Mouse (Mus musculus): ENCODE measurements at regions not wholly inside any gene's neighbourhood (a gene's known extent, or its start where the extent isn't known, plus 50 kb on each side); places are given as distances from the start of the nearest gene placed in this dataset.

DNA sequence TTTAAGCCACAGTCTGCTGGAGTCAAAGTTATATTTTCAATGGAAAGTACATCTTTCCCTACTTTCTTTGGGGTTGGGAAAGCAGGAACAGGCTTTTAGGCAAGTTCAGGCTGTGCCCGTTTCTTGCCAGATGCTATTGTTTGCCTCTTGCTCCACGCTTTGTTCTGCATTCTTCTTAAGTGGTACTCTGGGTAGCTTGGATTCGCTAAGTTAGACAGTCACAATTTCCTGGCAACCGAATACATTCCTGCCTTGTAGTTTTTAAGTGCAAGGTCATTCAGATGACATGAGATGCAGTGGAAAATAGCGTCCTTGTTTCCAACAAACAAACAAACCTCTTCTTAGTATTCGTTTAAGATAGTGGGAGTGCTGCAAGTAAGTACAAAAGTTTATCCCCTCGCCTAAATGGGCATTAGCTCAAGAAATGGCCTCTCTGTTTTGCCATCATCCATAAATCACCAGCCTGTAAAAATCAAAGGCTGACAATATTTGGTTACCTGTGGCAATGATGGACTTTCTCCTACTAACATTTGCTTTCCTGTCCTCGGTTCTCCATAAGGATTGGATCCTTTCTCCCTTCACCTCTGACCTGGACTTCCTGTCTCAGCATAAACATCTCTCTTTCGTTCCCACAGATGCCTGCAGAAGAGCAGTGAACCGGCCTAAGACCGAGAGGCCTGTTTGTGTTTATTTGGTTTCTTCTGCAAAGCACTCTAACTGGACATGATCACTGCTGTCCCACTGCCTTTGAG is 485.3 kb downstream of the Slc4a3 start:
- TF ChIP-seq CTCF (IDR thresholded peaks at IDR 0.05; ENCODE audit: low read depth, low read length): no peak
- TF ChIP-seq POLR2A (IDR thresholded peaks at IDR 0.05; ENCODE audit: insufficient read depth, low read length): no peak
